Mouse (Mus musculus) embryonic fibroblast, embryonic 13.5 days (primary cell): ENCODE measurements at regions not wholly inside any gene's neighbourhood (a gene's known extent, or its start where the extent isn't known, plus 50 kb on each side); places are given as distances from the start of the nearest gene placed in this dataset.

ENCODE experiments used
- CTCF ChIP-seq: IDR thresholded peaks from 2 replicates; pipeline ENCODE4 v1.5.1; 2011; ENCODE audit warnings: mild to moderate bottlenecking, control low read depth, low read length, moderate library complexity, borderline replicate concordance; ENCODE audit not compliant: insufficient read depth
- POLR2A ChIP-seq: IDR thresholded peaks from 2 replicates; pipeline ENCODE4 v1.6.1; 2011; ENCODE audit warnings: low read depth, mild to moderate bottlenecking, control low read depth, low read length, moderate library complexity

DNA sequence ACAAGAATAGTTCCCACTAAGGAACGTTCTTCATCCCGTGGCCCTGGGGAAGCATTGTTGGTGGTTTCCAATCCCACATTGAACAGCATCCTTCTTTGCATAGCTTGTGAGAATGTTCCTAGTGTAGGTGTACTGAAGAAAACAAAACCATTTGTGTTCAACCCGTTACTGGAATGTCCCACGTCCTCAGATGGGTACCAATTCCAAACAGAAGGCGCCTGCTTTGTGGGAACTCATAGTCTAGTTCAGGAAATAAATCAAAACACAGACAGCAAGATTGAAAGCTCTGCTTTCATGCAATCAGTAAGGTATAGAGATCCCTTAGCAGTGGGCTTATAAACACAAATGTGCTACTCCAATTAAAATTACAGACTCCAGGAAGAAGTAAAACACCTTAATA lies 219.4 kb downstream of the Lrig3 start:
- no peak for TF ChIP-seq CTCF
- no peak for TF ChIP-seq POLR2A
